Mouse (Mus musculus) urinary bladder, postnatal 36 days (tissue): Measurements from ENCODE around the gene Fam78a.
"Not testable (repeated sequence)": the region's sequence is repeated elsewhere in the genome, so short reads cannot be mapped to it uniquely, and the experiment has no call there.

Experiments used
- DNase-seq, 2 experiments: peaks; one replicate each; pipeline ENCODE4 v3.0.0; 2022; ENCODE audit warnings: low spot score in 2 of 2, mixed read lengths in 1 of 2

The Fam78a gene

GRCm38 (mm10) chr2:32043836-32044235 is 40.8 kb downstream of the Fam78a start:
- DNase-seq, result no peak

- no peak for DNase-seq
Observed at GRCm38 (mm10) chr2:32041087-32041486, 43.6 kb downstream of the Fam78a start.

GRCm38 (mm10) chr2:32040646-32041045 is 44.0 kb downstream of the Fam78a start:
- not testable (repeated sequence) for DNase-seq

- no peak for DNase-seq
Observed at GRCm38 (mm10) chr2:32038661-32039081, 46.0 kb downstream of the Fam78a start.

- DNase-seq, result no peak
Observed at GRCm38 (mm10) chr2:32037279-32037858, 47.3 kb downstream of the Fam78a start.

GRCm38 (mm10) chr2:32034206-32034605 is 50.5 kb downstream of the Fam78a start:
- no peak for DNase-seq

- DNase-seq, result peak in 1 of 2 experiments; percentile 81
Observed at GRCm38 (mm10) chr2:32033436-32033835, 51.2 kb downstream of the Fam78a start.

GRCm38 (mm10) chr2:32029636-32030035 is 55.0 kb downstream of the Fam78a start:
- no peak for DNase-seq

- DNase-seq, result no peak
Observed at GRCm38 (mm10) chr2:32024372-32024771, 60.3 kb downstream of the Fam78a start.

GRCm38 (mm10) chr2:32020229-32020628 is 64.4 kb downstream of the Fam78a start:
- no peak for DNase-seq

GRCm38 (mm10) chr2:32019704-32020103 is 65.0 kb downstream of the Fam78a start:
- DNase-seq, result no peak

GRCm38 (mm10) chr2:32008716-32009115 is 75.9 kb downstream of the Fam78a start:
- no peak for DNase-seq

- DNase-seq, result no peak
Observed at GRCm38 (mm10) chr2:32008311-32008710, 76.3 kb downstream of the Fam78a start.
